Mouse (Mus musculus) CH12.LX (cell line): Measurements from ENCODE around the gene Fam184a. TPM values are rescaled to one million over a fixed set of nuclear protein-coding genes. Genes with fewer than 3 reads are reported as not detected.

ENCODE experiments used
- DNase-seq: peaks from one replicate; pipeline ENCODE4 v3.0.0-alpha.2; 2013; ENCODE audit errors: extremely low read depth
- H3K27ac ChIP-seq: 2 replicates; pipeline ENCODE4 v1.5.1; 2012; ENCODE audit warnings: low read depth, mild to moderate bottlenecking, control low read depth, moderate library complexity; ENCODE audit not compliant: insufficient read depth
- H3K27me3 ChIP-seq: replicated peaks from 2 replicates; pipeline ENCODE3; 2012; ENCODE audit warnings: inconsistent platforms
- H3K36me3 ChIP-seq, 2 experiments: replicated peaks in 1 of 2; 2 replicates each; pipeline versions ENCODE3 to v1.6.1; 2012; ENCODE audit warnings: inconsistent platforms in 1 of 2, low read length in 1 of 2, mild to moderate bottlenecking in 1 of 2, mixed read lengths in 1 of 2, moderate library complexity in 1 of 2; ENCODE audit not compliant: control insufficient read depth in 1 of 2, insufficient read depth in 1 of 2
- H3K4me1 ChIP-seq, 2 experiments: 2 replicates each; pipeline ENCODE4 v1.6.1; 2012; ENCODE audit warnings: inconsistent platforms in 1 of 2, moderate library complexity in 1 of 2; ENCODE audit not compliant: insufficient read depth in 2 of 2, control insufficient read depth in 1 of 2
- H3K4me2 ChIP-seq: 2 replicates; pipeline ENCODE4 v1.6.1; 2012; ENCODE audit warnings: low read depth, mild to moderate bottlenecking, control low read depth; ENCODE audit not compliant: poor library complexity, insufficient read depth, severe bottlenecking
- H3K4me3 ChIP-seq, 3 experiments: fragments of 150-350 bp in 1 of 3; sonication (generic) in 1 of 3; replicated peaks in 1 of 3; 2 replicates each; pipeline versions ENCODE3 to v1.5.1; 2011 to 2012; ENCODE audit warnings: low read depth in 2 of 3, low read length in 2 of 3, mild to moderate bottlenecking in 2 of 3, moderate library complexity in 2 of 3, control low read depth in 1 of 3, improper control_type of control experiment in 1 of 3, inconsistent platforms in 1 of 3, mixed read lengths in 1 of 3; ENCODE audit not compliant: poor library complexity in 1 of 3
- H3K79me2 ChIP-seq: replicated peaks from 2 replicates; pipeline ENCODE4 v1.6.1; 2012; ENCODE audit warnings: mild to moderate bottlenecking, moderate library complexity; ENCODE audit not compliant: control insufficient read depth, poor library complexity, insufficient read depth, severe bottlenecking; ENCODE audit errors: extremely low read depth
- H3K9ac ChIP-seq: 2 replicates; pipeline ENCODE4 v1.6.1; 2012; ENCODE audit warnings: low read depth, mild to moderate bottlenecking, control low read depth, moderate library complexity; ENCODE audit not compliant: insufficient read depth
- H3K9me3 ChIP-seq: replicated peaks from 2 replicates; pipeline ENCODE3; 2012; ENCODE audit warnings: low read length, inconsistent platforms, mixed read lengths
- BHLHE40 ChIP-seq: IDR thresholded peaks from 2 replicates; pipeline ENCODE4 v1.6.1; 2011; ENCODE audit warnings: mild to moderate bottlenecking, low read depth, low read length, improper control_type of control experiment
- CHD1 ChIP-seq: IDR thresholded peaks from 2 replicates; pipeline ENCODE4 v1.6.1; 2012; ENCODE audit warnings: low read depth, low read length, improper control_type of control experiment, inconsistent platforms
- CHD2 ChIP-seq: IDR thresholded peaks from 2 replicates; pipeline ENCODE4 v1.6.1; 2011; ENCODE audit warnings: low read length, improper control_type of control experiment
- CTCF ChIP-seq, 2 experiments: IDR thresholded peaks in 1 of 2; conservative IDR thresholded peaks in 1 of 2; 2 replicates each; pipeline ENCODE4 v1.5.1; 2011 to 2012; ENCODE audit warnings: low read depth in 2 of 2, low read length in 2 of 2, improper control_type of control experiment in 1 of 2, inconsistent platforms in 1 of 2, mild to moderate bottlenecking in 1 of 2, moderate library complexity in 1 of 2
- E2F4 ChIP-seq: IDR thresholded peaks from 2 replicates; pipeline ENCODE4 v1.6.1; 2011; ENCODE audit warnings: low read depth, low read length, improper control_type of control experiment; ENCODE audit not compliant: insufficient replicate concordance
- ELF1 ChIP-seq: IDR thresholded peaks from 2 replicates; pipeline ENCODE4 v1.6.1; 2014; ENCODE audit warnings: low read depth, mild to moderate bottlenecking, inconsistent platforms, low read length, improper control_type of control experiment
- EP300 ChIP-seq: IDR thresholded peaks from 2 replicates; pipeline ENCODE4 v1.6.1; 2011; ENCODE audit warnings: low read length, improper control_type of control experiment
- ETS1 ChIP-seq: conservative IDR thresholded peaks from 2 replicates; pipeline ENCODE4 v1.6.1; 2012; ENCODE audit warnings: low read depth, mild to moderate bottlenecking, inconsistent platforms, low read length, improper control_type of control experiment, moderate library complexity
- GABPA ChIP-seq: IDR thresholded peaks from 2 replicates; pipeline ENCODE4 v1.6.1; 2012; ENCODE audit warnings: low read depth, low read length, improper control_type of control experiment, inconsistent platforms; ENCODE audit not compliant: insufficient replicate concordance
- HCFC1 ChIP-seq: IDR thresholded peaks from 2 replicates; pipeline ENCODE4 v1.6.1; 2012; ENCODE audit warnings: low read depth, mild to moderate bottlenecking, inconsistent platforms, low read length, improper control_type of control experiment
- IRF4 ChIP-seq: IDR thresholded peaks from 2 replicates; pipeline ENCODE4 v1.6.1; 2014; ENCODE audit warnings: low read depth, mild to moderate bottlenecking, inconsistent platforms, low read length, improper control_type of control experiment
- JUN ChIP-seq: IDR thresholded peaks from 2 replicates; pipeline ENCODE4 v1.6.1; 2011; ENCODE audit warnings: low read depth, mild to moderate bottlenecking, low read length, improper control_type of control experiment, moderate library complexity; ENCODE audit not compliant: insufficient read depth
- JUND ChIP-seq: conservative IDR thresholded peaks from 2 replicates; pipeline ENCODE4 v1.6.1; 2011; ENCODE audit warnings: low read depth, low read length, improper control_type of control experiment
- KAT2A ChIP-seq: IDR thresholded peaks from 2 replicates; pipeline ENCODE4 v1.6.1; 2012; ENCODE audit warnings: low read length, improper control_type of control experiment, inconsistent platforms; ENCODE audit not compliant: insufficient replicate concordance
- MAFK ChIP-seq: IDR thresholded peaks from 2 replicates; pipeline ENCODE4 v1.6.1; 2011; ENCODE audit warnings: low read length, improper control_type of control experiment; ENCODE audit not compliant: insufficient replicate concordance
- MAX ChIP-seq: IDR thresholded peaks from 2 replicates; pipeline ENCODE4 v1.6.1; 2011; ENCODE audit warnings: low read length, improper control_type of control experiment
- MAZ ChIP-seq: IDR thresholded peaks from 2 replicates; pipeline ENCODE4 v1.6.1; 2012; ENCODE audit warnings: low read depth, mild to moderate bottlenecking, inconsistent platforms, low read length, improper control_type of control experiment, moderate library complexity
- MEF2A ChIP-seq: IDR thresholded peaks from 2 replicates; pipeline ENCODE4 v1.6.1; 2014; ENCODE audit warnings: low read depth, mild to moderate bottlenecking, inconsistent platforms, low read length, improper control_type of control experiment, borderline replicate concordance
- MXI1 ChIP-seq: IDR thresholded peaks from 2 replicates; pipeline ENCODE4 v1.6.1; 2011; ENCODE audit warnings: mild to moderate bottlenecking, low read depth, low read length, improper control_type of control experiment
- MYC ChIP-seq: IDR thresholded peaks from 2 replicates; pipeline ENCODE4 v1.6.1; 2011; ENCODE audit warnings: low read depth, mild to moderate bottlenecking, improper control_type of control experiment, low read length
- NELFE ChIP-seq: IDR thresholded peaks from 2 replicates; pipeline ENCODE4 v1.6.1; 2011; ENCODE audit warnings: low read depth, low read length, improper control_type of control experiment
- NRF1 ChIP-seq: IDR thresholded peaks from 2 replicates; pipeline ENCODE4 v1.6.1; 2014; ENCODE audit warnings: low read depth, mild to moderate bottlenecking, inconsistent platforms, low read length, improper control_type of control experiment, moderate library complexity
- PAX5 ChIP-seq: IDR thresholded peaks from 2 replicates; pipeline ENCODE4 v1.6.1; 2012; ENCODE audit warnings: low read length, inconsistent platforms, mixed read lengths
- POLR2A ChIP-seq: IDR thresholded peaks from 2 replicates; pipeline ENCODE4 v1.6.1; 2011; ENCODE audit warnings: low read depth, mild to moderate bottlenecking, improper control_type of control experiment, low read length
- POLR2AphosphoS2 ChIP-seq: IDR thresholded peaks from 2 replicates; pipeline ENCODE4 v1.6.1; 2011; ENCODE audit warnings: low read depth, low read length, improper control_type of control experiment
- RAD21 ChIP-seq: IDR thresholded peaks from 2 replicates; pipeline ENCODE4 v1.6.1; 2011; ENCODE audit warnings: low read depth, mild to moderate bottlenecking, low read length, improper control_type of control experiment, moderate library complexity
- RCOR1 ChIP-seq: conservative IDR thresholded peaks from 2 replicates; pipeline ENCODE4 v1.6.1; 2012; ENCODE audit warnings: low read depth, mild to moderate bottlenecking, inconsistent platforms, low read length, improper control_type of control experiment
- SIN3A ChIP-seq: IDR thresholded peaks from 2 replicates; pipeline ENCODE4 v1.6.1; 2012; ENCODE audit warnings: low read length, improper control_type of control experiment, inconsistent platforms
- SMC3 ChIP-seq: IDR thresholded peaks from 2 replicates; pipeline ENCODE4 v1.6.1; 2011; ENCODE audit warnings: low read depth, low read length, improper control_type of control experiment
- TBP ChIP-seq: conservative IDR thresholded peaks from 2 replicates; pipeline ENCODE4 v1.6.1; 2011; ENCODE audit warnings: low read depth, low read length, improper control_type of control experiment
- TCF12 ChIP-seq: IDR thresholded peaks from 2 replicates; pipeline ENCODE4 v1.6.1; 2014; ENCODE audit warnings: low read depth, mild to moderate bottlenecking, inconsistent platforms, low read length, improper control_type of control experiment
- UBTF ChIP-seq: IDR thresholded peaks from 2 replicates; pipeline ENCODE4 v1.6.1; 2012; ENCODE audit warnings: low read depth, mild to moderate bottlenecking, inconsistent platforms, low read length, improper control_type of control experiment, moderate library complexity
- USF1 ChIP-seq: IDR thresholded peaks from 2 replicates; pipeline ENCODE4 v1.6.1; 2014; ENCODE audit warnings: low read depth, mild to moderate bottlenecking, inconsistent platforms, low read length, improper control_type of control experiment
- USF2 ChIP-seq: conservative IDR thresholded peaks from 2 replicates; pipeline ENCODE4 v1.6.1; 2011; ENCODE audit warnings: low read depth, low read length, improper control_type of control experiment
- ZC3H11A ChIP-seq: IDR thresholded peaks from 2 replicates; pipeline ENCODE4 v1.6.1; 2012; ENCODE audit warnings: low read depth, mild to moderate bottlenecking, inconsistent platforms, low read length, improper control_type of control experiment
- ZKSCAN1 ChIP-seq: IDR thresholded peaks from 2 replicates; pipeline ENCODE4 v1.6.1; 2012; ENCODE audit warnings: low read depth, inconsistent platforms, low read length, improper control_type of control experiment, borderline replicate concordance
- ZMIZ1 ChIP-seq: IDR thresholded peaks from 2 replicates; pipeline ENCODE4 v1.6.1; 2012; ENCODE audit warnings: low read depth, mild to moderate bottlenecking, inconsistent platforms, low read length, improper control_type of control experiment
- ZNF384 ChIP-seq: IDR thresholded peaks from 2 replicates; pipeline ENCODE4 v1.6.1; 2012; ENCODE audit warnings: low read depth, low read length, improper control_type of control experiment, inconsistent platforms
- dilution Hi-C: fragments of 300-500 bp; cut with MboI; formaldehyde crosslinking; loops from 2 replicates; pipeline ENCODE4 v1.14.3; 2020; ENCODE audit warnings: low sequenced_read_pairs; ENCODE audit not compliant: extremely low pct_unique_long_range_greater_than_20kb, extremely low pct_ligation_motif_present
- in situ Hi-C: fragments of 300-500 bp; cut with MboI; formaldehyde crosslinking; loops from 3 replicates; pipeline ENCODE4 v1.14.3; 2019; ENCODE audit warnings: low sequenced_read_pairs, low pct_ligation_motif_present, low pct_unique_long_range_greater_than_20kb, mixed read lengths
- polyA plus RNA-seq: library from polyadenylated mRNA; unstranded; fragments of >175 nt; gene quantifications from 2 replicates; pipeline ENCODE4 v1.2.1, GENCODE M21; 2012; ENCODE audit warnings: low read depth; ENCODE audit not compliant: insufficient read length
- total RNA-seq, 2 experiments: library from RNA; depleted of rRNA; stranded (reverse); fragments of 300-350 nt in 1 of 2; fragments of >200 nt in 1 of 2; gene quantifications; 2 replicates each; pipeline ENCODE4 v1.2.3; 2012 to 2014

Gene Fam184a
- total and polyA plus RNA-seq, 3 experiments = not detected

DNA sequence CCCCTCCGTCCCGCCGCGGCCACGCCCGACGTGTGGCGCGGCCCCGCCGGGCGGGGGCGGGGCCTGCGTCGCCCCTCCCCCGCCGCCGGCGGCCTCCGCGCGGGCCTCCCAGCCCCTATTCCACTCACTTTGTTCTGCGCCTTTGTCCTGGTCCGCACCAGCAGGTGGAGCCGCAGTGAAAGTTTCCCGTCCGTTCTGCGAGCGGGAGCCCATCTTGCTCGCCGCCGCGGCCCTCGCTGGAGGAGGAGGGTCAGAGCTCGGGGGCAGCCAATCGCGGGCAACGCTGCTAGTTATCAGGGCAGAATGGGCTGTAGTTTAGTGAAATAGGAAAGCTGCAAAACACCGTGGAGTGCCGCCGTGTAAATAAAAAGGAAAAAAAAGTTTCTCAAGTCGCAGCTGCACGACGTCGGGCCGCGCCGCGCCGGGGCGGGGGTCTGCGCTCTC, 154.2 kb downstream of the Fam184a start, which contains the start of gene Asf1a:
Gene Asf1a (plus strand): TSS at position 81 of the 444 bp plus-strand sequence.
- peak; percentile 95 for DNase-seq
- Histone ChIP-seq H3K27ac (peak within 1 kb of the TSS; percentile 88), H3K27me3 (no peaks in the 10 kb centered on the region), H3K79me2 (peaks cover 38% of the 10 kb centered on the region), H3K4me3 (peak within 1 kb of the TSS; percentile 77 to 89 (median 83)), H3K36me3 (peaks cover 7 to 13% of the 10 kb centered on the region in 2 experiments), H3K4me2 (peak within 1 kb of the TSS; percentile 68), H3K9ac (peak within 1 kb of the TSS; percentile 95)
- in situ Hi-C loops = no loop called here
- TF ChIP-seq SMC3 (peak; percentile 18; the same call in 1 of the 2 replicates), ZKSCAN1 (no peak), TCF12 (peak; percentile 84), ZMIZ1 (peak; percentile 78), JUND (no peak), USF2 (no peak), MXI1 (peak; percentile 66; the same call in 1 of the 2 replicates), MAX (no peak), NELFE (peak; percentile 77), ZC3H11A (no peak), MEF2A (peak; percentile 64; the same call in 1 of the 2 replicates), GABPA (peak; percentile 57), PAX5 (no peak), CHD1 (0 out of 2 replicates have a peak, but pooled peaks have one; percentile 71), TBP (peak; percentile 69; the same call in 1 of the 2 replicates), CTCF (conservative IDR thresholded peaks at IDR 0.05 in 1 of 2, IDR thresholded peaks at IDR 0.05 in 1 of 2; ENCODE audit: low read depth in 2 of 2, low read length in 2 of 2) (peak in 1 of 2 experiments; percentile 77; a peak in 2 of 4 replicates), MAFK (no peak), UBTF (0 out of 2 replicates have a peak, but pooled peaks have one; percentile 43), ZNF384 (peak; percentile 52), KAT2A (no peak), EP300 (no peak), NRF1 (no peak; the same call in none of the 2 replicates), IRF4 (peak; percentile 47; the same call in 1 of the 2 replicates), E2F4 (no peak), BHLHE40 (no peak), JUN (no peak), MAZ (peak; percentile 31; the same call in 1 of the 2 replicates), CHD2 (peak; percentile 46; the same call in 1 of the 2 replicates), USF1 (no peak), ETS1 (no peak), MYC (no peak), HCFC1 (peak; percentile 78), ELF1 (peak; percentile 44), POLR2AphosphoS2 (peak; percentile 51; the same call in 1 of the 2 replicates), RAD21 (no peak; the same call in none of the 2 replicates), RCOR1 (no peak), POLR2A (peak; percentile 81), SIN3A (no peak; the same call in 1 of the 2 replicates)
- TF ChIP-seq, all 38 proteins: peak for 19
- dilution Hi-C loops = no loop called here
- Histone ChIP-seq H3K4me1 (peaks cover 6 to 39% of the 10 kb centered on the region in 2 experiments), H3K9me3 (no peaks in the 10 kb centered on the region)
